Mouse (Mus musculus) liver, postnatal 0 days (tissue): ENCODE measurements around the gene Ccdc63.

Source experiments
- CTCF ChIP-seq: sonication (generic); IDR thresholded peaks from 2 replicates; pipeline ENCODE4 v1.5.1; 2016; ENCODE audit warnings: antibody characterized with exemption, low read depth
- EP300 ChIP-seq: IDR thresholded peaks from 2 replicates; pipeline ENCODE4 v1.6.1; 2016; ENCODE audit warnings: antibody characterized with exemption, low read depth, mild to moderate bottlenecking

- peak; percentile 53 for TF ChIP-seq CTCF
- peak; percentile 58; the same call in 1 of the 2 replicates for TF ChIP-seq EP300
Measured at GRCm38 (mm10) chr5:122157827-122158381, 17.3 kb upstream of the Ccdc63 start, which contains the start of gene Ppp1cc.
